8 mouse cellular contexts compared by ENCODE assay signal in the genomic region with DNA sequence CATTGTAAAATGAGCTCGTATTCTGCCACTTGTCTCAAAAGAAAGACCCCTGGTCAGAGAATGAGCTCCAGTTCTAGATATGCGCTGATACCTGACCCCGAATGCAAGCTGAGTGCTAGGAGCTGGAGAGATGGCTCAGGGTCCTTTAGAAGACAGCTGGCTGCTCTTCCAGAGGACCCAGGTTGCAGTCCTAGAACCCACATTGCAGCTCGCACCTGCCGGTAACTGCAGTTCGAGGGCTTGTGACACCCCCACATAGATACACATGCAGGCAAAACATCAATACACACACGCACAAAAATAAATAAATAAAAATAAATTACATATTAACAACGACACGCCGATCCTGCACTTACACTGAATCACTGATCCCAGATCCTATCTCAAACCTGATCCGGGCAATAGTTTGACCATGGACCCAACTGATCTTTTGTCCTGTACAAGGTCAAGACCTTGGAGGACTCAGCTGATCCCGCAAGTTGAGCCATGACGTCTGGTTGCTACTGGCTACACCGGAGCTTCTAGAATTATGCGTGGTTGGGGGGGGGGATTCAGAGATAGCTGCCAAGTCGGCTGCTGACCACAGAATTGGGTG. TPM values are rescaled to one million over a fixed set of nuclear protein-coding genes. Genes with fewer than 3 reads are reported as not detected.
A peak's percentile ranks its signal among the peaks of the same experiment; 100 is the strongest.
DNase-seq lines count a peak whose midpoint lies in the region; ATAC-seq and TF ChIP-seq lines count a peak whose summit lies in the region.

No protein-coding gene starts in this region.

- H3K4me2 ChIP-seq in heart, postnatal 0 days (ENCODE audit: low read depth, low read length), result peak overlapping the region; percentile 79
- H3K4me2 ChIP-seq in liver, embryonic 16.5 days (ENCODE audit: low read depth, low read length), result peak overlapping the region; percentile 93

- intact Hi-C loops in heart, adult 2 months (cut with DNase I), result loop anchor here (1.0 to 2.0 kb wide), 3 partner anchors 13 to 301 kb away; a partner anchor contains a TSS

- peak overlapping the region; percentile 97 for H3K27ac ChIP-seq in heart, adult 2 months
- H3K27ac ChIP-seq in ES-E14 (ENCODE audit: insufficient read depth, low read depth, low read length, poor library complexity, severe bottlenecking), result no peak overlapping the region
- peak overlapping the region; percentile 85 for H3K27ac ChIP-seq in heart, postnatal 0 days (ENCODE audit: low read depth)
- H3K27ac ChIP-seq in liver, embryonic 16.5 days (ENCODE audit: low read length), result no peak overlapping the region

- H3K4me1 ChIP-seq in heart, adult 2 months (ENCODE audit: control insufficient read depth, insufficient read depth, low read length), result peaks cover 13% of the 10 kb centered on the region
- H3K4me1 ChIP-seq in ES-E14 (ENCODE audit: control insufficient read depth in 2 of 2, insufficient read depth in 2 of 2, low read length in 2 of 2, poor library complexity in 1 of 2), result peaks cover 5 to 7% of the 10 kb centered on the region in 2 experiments; a peak in 3 of 4 replicates
- H3K4me1 ChIP-seq in heart, postnatal 0 days (ENCODE audit: control insufficient read depth, insufficient read depth), result peaks cover 15% of the 10 kb centered on the region
- peaks cover 8% of the 10 kb centered on the region for H3K4me1 ChIP-seq in liver, embryonic 16.5 days (ENCODE audit: control insufficient read depth, low read depth, low read length)

- in situ Hi-C loops in ES-E14 (cut with MboI; ENCODE audit: low sequenced_read_pairs in 2 of 2, unreplicated experiment in 2 of 2), result no loop called here

- DNase-seq in heart, adult 2 months, result no peak
- DNase-seq in heart, adult 9 months (ENCODE audit: low spot score in 2 of 2), result no peak
- DNase-seq in ES-E14 (ENCODE audit: low read depth, low spot score), result no peak
- no peak for DNase-seq in heart, postnatal 0 days (ENCODE audit: low spot score)
- no peak for DNase-seq in frontal cortex, postnatal 10 days (ENCODE audit: low spot score in 2 of 2)
- no peak for DNase-seq in gastrocnemius, adult 18-20 months (ENCODE audit: low spot score)
- DNase-seq in ovary, postnatal 10 days (ENCODE audit: low spot score), result no peak

- 26% methylated on average over 16 of the region's 16 CpGs for WGBS in heart, adult 2 months
- WGBS in heart, postnatal 0 days, result 26% methylated on average over 16 of the region's 16 CpGs
- WGBS in liver, embryonic 16.5 days (ENCODE audit: insufficient replicate concordance), result 39% methylated on average over 16 of the region's 16 CpGs

- TF ChIP-seq CTCF in heart, adult 2 months (IDR thresholded peaks at IDR 0.05), result no peak
- no peak for TF ChIP-seq CTCF in heart, postnatal 0 days (IDR thresholded peaks at IDR 0.05; ENCODE audit: low read depth)

- no peak for TF ChIP-seq EP300 in heart, adult 2 months (IDR thresholded peaks at IDR 0.05; ENCODE audit: insufficient read depth, low read depth, low read length)
- no peak for TF ChIP-seq EP300 in heart, postnatal 0 days (IDR thresholded peaks at IDR 0.05; ENCODE audit: low read depth)

- peak overlapping the region; percentile 90 for H3K9ac ChIP-seq in heart, adult 2 months (ENCODE audit: low read depth, low read length)
- H3K9ac ChIP-seq in ES-E14 (ENCODE audit: insufficient read depth, low read depth, low read length, poor library complexity, severe bottlenecking), result no peak overlapping the region; the same call in 1 of the 2 replicates
- peak overlapping the region; percentile 81 for H3K9ac ChIP-seq in heart, postnatal 0 days (replicated peaks; ENCODE audit: low read depth, low read length)
- H3K9ac ChIP-seq in liver, embryonic 16.5 days (ENCODE audit: low read depth, low read length), result peak overlapping the region; percentile 69

- no peak for TF ChIP-seq POLR2A in heart, adult 2 months (IDR thresholded peaks at IDR 0.05; ENCODE audit: insufficient read depth, low read depth, low read length)

- no peaks in the 10 kb centered on the region for H3K9me3 ChIP-seq in ES-E14 (ENCODE audit: control insufficient read depth, insufficient read depth, low read depth, low read length)
- H3K9me3 ChIP-seq in heart, postnatal 0 days (replicated peaks; ENCODE audit: control insufficient read depth, low read length), result no peaks in the 10 kb centered on the region
- H3K9me3 ChIP-seq in liver, embryonic 16.5 days (replicated peaks; ENCODE audit: control insufficient read depth, low read length), result no peaks in the 10 kb centered on the region

- no peaks in the 10 kb centered on the region for H3K36me3 ChIP-seq in heart, adult 2 months (ENCODE audit: control insufficient read depth, insufficient read depth, low read length)
- no peaks in the 10 kb centered on the region for H3K36me3 ChIP-seq in ES-E14 (ENCODE audit: control insufficient read depth, insufficient read depth, low read length, poor library complexity, severe bottlenecking)
- no peaks in the 10 kb centered on the region for H3K36me3 ChIP-seq in heart, postnatal 0 days (replicated peaks; ENCODE audit: control insufficient read depth, insufficient read depth, low read length)
- H3K36me3 ChIP-seq in liver, embryonic 16.5 days (ENCODE audit: control insufficient read depth, insufficient read depth), result no peaks in the 10 kb centered on the region

- H3K79me2 ChIP-seq in heart, adult 2 months (replicated peaks; ENCODE audit: control insufficient read depth, insufficient read depth, low read length), result no peaks in the 10 kb centered on the region

- peak; percentile 59 for ATAC-seq in heart, postnatal 0 days (ENCODE audit: insufficient read depth, low read depth)
- peak; percentile 10; the same call in 1 of the 2 replicates for ATAC-seq in liver, embryonic 16.5 days (ENCODE audit: low read depth)

- H3K4me3 ChIP-seq in heart, adult 2 months, result peak overlapping the region; percentile 60
- H3K4me3 ChIP-seq in ES-E14 (ENCODE audit: insufficient read depth in 1 of 2, low read depth in 1 of 2, low read length in 2 of 2, poor library complexity in 1 of 2, severe bottlenecking in 1 of 2), result peak overlapping the region; percentile 77 to 85
- peak overlapping the region; percentile 61 for H3K4me3 ChIP-seq in heart, postnatal 0 days (ENCODE audit: low read depth, low read length)
- peak overlapping the region; percentile 68 for H3K4me3 ChIP-seq in liver, embryonic 16.5 days (ENCODE audit: low read depth, low read length)

- no peaks in the 10 kb centered on the region for H3K27me3 ChIP-seq in heart, adult 2 months (ENCODE audit: control insufficient read depth, insufficient read depth, low read length)
- no peaks in the 10 kb centered on the region for H3K27me3 ChIP-seq in heart, postnatal 0 days (ENCODE audit: control insufficient read depth, insufficient read depth, low read length)
- H3K27me3 ChIP-seq in liver, embryonic 16.5 days (ENCODE audit: control insufficient read depth, insufficient read depth, low read depth, low read length), result peaks cover 6% of the 10 kb centered on the region

TF ChIP-seq in ES-E14, 5 proteins besides CTCF, POLR2A, EP300 and RAD21:
- no peak for TF ChIP-seq CHD2 (IDR thresholded peaks at IDR 0.05; ENCODE audit: low read depth, low read length)

RNA-seq across cellular contexts. Expression of a gene that starts 2.1 kb away (rescaled TPM):
- total RNA-seq in heart, adult 2 months (2021), result 1 to 10 TPM in 1 of 2 experiments, under 1 TPM in 1; 0.84 to 1.1 TPM
- 0.96 and 2.0 TPM in 2 replicates for polyA plus RNA-seq in heart, adult 2 months (2012; rRNA removed)
- total RNA-seq in ES-E14 (2012; rRNA removed), result 0.09 and 0.11 TPM in 2 replicates
- total RNA-seq in heart, postnatal 0 days (2014; rRNA removed; ENCODE audit: low replicate concordance), result 3.4 and 4.2 TPM in 2 replicates
- polyA plus RNA-seq in heart, postnatal 0 days (2015; fragmentation: Nextera tagmentation; extraction: Ambion mirVana), result 2.5 and 2.9 TPM in 2 replicates
- polyA plus RNA-seq in liver, embryonic 16.5 days (2015; fragmentation: Nextera tagmentation; extraction: Ambion mirVana), result 0.12 and 0.19 TPM in 2 replicates
- under 1 TPM; 0.39 to 0.47 TPM for total RNA-seq in gastrocnemius, adult 18-20 months (2021)

RNA-seq across cellular contexts. Expression of a gene that starts 6.7 kb away (rescaled TPM):
- total RNA-seq in heart, adult 2 months (2021), result not detected
- 0.41 TPM in 1 of 2 replicates, not detected in the other for polyA plus RNA-seq in heart, adult 2 months (2012; rRNA removed)
- total RNA-seq in ES-E14 (2012; rRNA removed), result 0.49 and 0.74 TPM in 2 replicates
- total RNA-seq in heart, postnatal 0 days (2014; rRNA removed; ENCODE audit: low replicate concordance), result not detected in 2 replicates
- polyA plus RNA-seq in heart, postnatal 0 days (2015; fragmentation: Nextera tagmentation; extraction: Ambion mirVana), result 0.26 TPM in 1 of 2 replicates, not detected in the other
- polyA plus RNA-seq in liver, embryonic 16.5 days (2015; fragmentation: Nextera tagmentation; extraction: Ambion mirVana), result 0.08 TPM in 1 of 2 replicates, not detected in the other
- total RNA-seq in gastrocnemius, adult 18-20 months (2021), result not detected

RNA-seq across cellular contexts. Expression of a gene that starts 9.1 kb away (rescaled TPM):
- total RNA-seq in heart, adult 2 months (2021), result 1 to 10 TPM; 6.4 to 9.8 TPM
- polyA plus RNA-seq in heart, adult 2 months (2012; rRNA removed), result 14.4 and 21.7 TPM in 2 replicates
- 4.6 and 10.6 TPM in 2 replicates for total RNA-seq in ES-E14 (2012; rRNA removed)
- total RNA-seq in heart, postnatal 0 days (2014; rRNA removed; ENCODE audit: low replicate concordance), result 15.5 and 20.0 TPM in 2 replicates
- polyA plus RNA-seq in heart, postnatal 0 days (2015; fragmentation: Nextera tagmentation; extraction: Ambion mirVana), result 7.1 and 7.5 TPM in 2 replicates
- polyA plus RNA-seq in liver, embryonic 16.5 days (2015; fragmentation: Nextera tagmentation; extraction: Ambion mirVana), result 0.28 and 0.34 TPM in 2 replicates
- total RNA-seq in gastrocnemius, adult 18-20 months (2021), result 1 to 10 TPM; 5.3 to 9.7 TPM

RNA-seq across cellular contexts. Expression of a gene that starts 19.1 kb away (rescaled TPM):
- total RNA-seq in heart, adult 2 months (2021), result 10 to 100 TPM; 69.9 to 77.9 TPM
- 49.6 and 50.7 TPM in 2 replicates for polyA plus RNA-seq in heart, adult 2 months (2012; rRNA removed)
- 114 and 157 TPM in 2 replicates for total RNA-seq in ES-E14 (2012; rRNA removed)
- total RNA-seq in heart, postnatal 0 days (2014; rRNA removed; ENCODE audit: low replicate concordance), result 32.2 and 91.4 TPM in 2 replicates
- polyA plus RNA-seq in heart, postnatal 0 days (2015; fragmentation: Nextera tagmentation; extraction: Ambion mirVana), result 188 and 207 TPM in 2 replicates
- 115 and 133 TPM in 2 replicates for polyA plus RNA-seq in liver, embryonic 16.5 days (2015; fragmentation: Nextera tagmentation; extraction: Ambion mirVana)
- 10 to 100 TPM; 50.3 to 54.0 TPM for total RNA-seq in gastrocnemius, adult 18-20 months (2021)

RNA-seq across cellular contexts. Expression of a gene that starts 22.7 kb away (rescaled TPM):
- 10 to 100 TPM; 42.3 to 47.7 TPM for total RNA-seq in heart, adult 2 months (2021)
- 83.7 and 85.4 TPM in 2 replicates for polyA plus RNA-seq in heart, adult 2 months (2012; rRNA removed)
- 169 and 267 TPM in 2 replicates for total RNA-seq in ES-E14 (2012; rRNA removed)
- total RNA-seq in heart, postnatal 0 days (2014; rRNA removed; ENCODE audit: low replicate concordance), result 123 and 128 TPM in 2 replicates
- polyA plus RNA-seq in heart, postnatal 0 days (2015; fragmentation: Nextera tagmentation; extraction: Ambion mirVana), result 85.3 and 99.3 TPM in 2 replicates
- 43.7 and 49.5 TPM in 2 replicates for polyA plus RNA-seq in liver, embryonic 16.5 days (2015; fragmentation: Nextera tagmentation; extraction: Ambion mirVana)
- 10 to 100 TPM; 25.0 to 28.1 TPM for total RNA-seq in gastrocnemius, adult 18-20 months (2021)

Comparison
In these comparisons a context has a peak if more than half of its experiments do, and no peak if none do; other contexts are left out.
1. H3K27ac ChIP-seq: peak in heart, adult 2 months (single experiment) and heart, postnatal 0 days (single experiment); none in ES-E14 (single experiment) and liver, embryonic 16.5 days (single experiment).
2. Peak in every context shown above with its lines, with median percentiles within 50 percentile points of each other: H3K4me3 ChIP-seq.